Mouse (Mus musculus): ENCODE measurements around the gene Fgd1.

DNA sequence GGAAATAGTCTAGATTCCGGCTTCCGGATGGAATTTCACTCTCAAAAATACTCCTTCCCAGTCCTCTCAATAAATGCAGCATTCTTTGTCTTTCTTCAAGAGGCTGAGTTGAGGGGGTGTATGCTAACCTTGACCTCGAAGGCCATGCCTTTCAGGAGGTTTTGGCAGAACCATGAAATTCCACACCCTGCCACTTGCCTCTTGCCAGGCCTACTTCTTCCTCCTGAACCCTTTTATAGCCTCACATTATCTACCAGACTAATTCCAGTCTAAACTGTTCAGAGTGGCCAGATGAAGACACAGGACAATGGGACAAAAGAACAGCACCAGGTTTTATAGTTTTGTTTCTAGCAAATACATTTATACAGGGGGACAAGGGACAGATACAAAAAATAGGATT is 14.6 kb upstream of the Fgd1 start:
- no peak for TF ChIP-seq POLR2A (IDR thresholded peaks at IDR 0.05; ENCODE audit: insufficient read depth, low read length)
- TF ChIP-seq EP300 (IDR thresholded peaks at IDR 0.05; ENCODE audit: insufficient read depth, low read depth, low read length): no peak

Data from ES-Bruce4 (cell line).